Comparison of ENCODE assay signal across 9 mouse cellular contexts in the genomic region with DNA sequence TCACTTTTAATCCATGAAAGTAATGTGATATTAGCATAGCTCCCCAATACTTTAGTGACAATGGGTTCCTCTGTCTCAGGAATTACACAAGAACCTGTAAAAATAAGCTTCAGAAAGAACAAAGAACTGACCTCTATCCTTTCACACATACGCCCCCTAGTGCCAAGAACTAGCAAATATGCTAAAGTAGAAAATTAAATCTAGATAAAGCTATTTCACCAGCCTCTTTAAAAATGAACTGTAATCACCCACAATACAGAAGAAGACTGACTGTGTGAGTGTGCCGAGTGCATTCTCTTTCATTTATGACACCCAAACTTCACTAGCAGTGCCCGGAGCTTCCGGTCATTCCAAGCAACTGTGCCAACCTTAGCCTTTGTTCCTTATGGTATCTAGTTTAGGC. TPM values are rescaled to one million over a fixed set of nuclear protein-coding genes. Genes with fewer than 3 reads are reported as not detected.
DNase-seq lines count a peak whose midpoint lies in the region; ATAC-seq and TF ChIP-seq lines count a peak whose summit lies in the region.
"Had no signal": no experiment of that assay in that cellular context is flagged by ENCODE, and none has a peak within 500 bp of the region (broad histone marks: within the 10 kb centered on the region; RNA-seq: fewer than 3 reads in every experiment).

No protein-coding gene starts in this region.

- ATAC-seq in forebrain, embryonic 16.5 days, result peak; percentile 72
- peak; percentile 8; the same call in 1 of the 2 replicates for ATAC-seq in liver, embryonic 14.5 days (ENCODE audit: insufficient read depth)
- no peak for ATAC-seq in stomach, postnatal 0 days (ENCODE audit: low FRiP score, low TSS enrichment)

- peak; percentile 88 for TF ChIP-seq CTCF in layer of hippocampus, adult 2 months (conservative IDR thresholded peaks at IDR 0.05)
- peak; percentile 68 for TF ChIP-seq CTCF in E14TG2a.4 (conservative IDR thresholded peaks at IDR 0.05; ENCODE audit: low read length)
- peak; percentile 55; the same call in 1 of the 2 replicates for TF ChIP-seq CTCF in liver, embryonic 14.5 days (IDR thresholded peaks at IDR 0.05; ENCODE audit: low read depth)
- TF ChIP-seq CTCF in stomach, postnatal 0 days (IDR thresholded peaks at IDR 0.05; ENCODE audit: low read depth), result peak; percentile 81

- no peaks in the 10 kb centered on the region for H3K36me3 ChIP-seq in E14TG2a.4 (ENCODE audit: insufficient read depth, low read length)
- H3K36me3 ChIP-seq in forebrain, embryonic 16.5 days (ENCODE audit: control insufficient read depth, insufficient read depth), result no peaks in the 10 kb centered on the region
- H3K36me3 ChIP-seq in liver, embryonic 14.5 days (replicated peaks; ENCODE audit: control insufficient read depth, insufficient read depth, low read depth), result no peaks in the 10 kb centered on the region
- H3K36me3 ChIP-seq in stomach, postnatal 0 days (ENCODE audit: control insufficient read depth, insufficient read depth, low read length), result no peaks in the 10 kb centered on the region
- H3K36me3 ChIP-seq: embryonic facial prominence, embryonic 12.5 days; limb, embryonic 15.5 days had no signal

- H3K4me3 ChIP-seq in layer of hippocampus, adult 2 months, result no peak overlapping the region
- H3K4me3 ChIP-seq in E14TG2a.4 (replicated peaks; ENCODE audit: low read length), result no peak overlapping the region
- H3K4me3 ChIP-seq in forebrain, embryonic 16.5 days (replicated peaks; ENCODE audit: low read length), result no peak overlapping the region
- no peak overlapping the region for H3K4me3 ChIP-seq in liver, embryonic 14.5 days (ENCODE audit: insufficient read depth in 1 of 2, low read depth in 2 of 2, low read length in 2 of 2)
- no peak overlapping the region for H3K4me3 ChIP-seq in stomach, postnatal 0 days (ENCODE audit: low read depth, low read length)
- H3K4me3 ChIP-seq: embryonic facial prominence, embryonic 12.5 days; limb, embryonic 15.5 days had no signal

- no peak overlapping the region for H3K9ac ChIP-seq in forebrain, embryonic 16.5 days (replicated peaks; ENCODE audit: low read depth, low read length)
- H3K9ac ChIP-seq in liver, embryonic 14.5 days (replicated peaks), result no peak overlapping the region
- no peak overlapping the region for H3K9ac ChIP-seq in stomach, postnatal 0 days (ENCODE audit: low read length)
- H3K9ac ChIP-seq: embryonic facial prominence, embryonic 12.5 days; limb, embryonic 15.5 days had no signal

- H3K4me2 ChIP-seq in forebrain, embryonic 16.5 days (ENCODE audit: low read length), result no peak overlapping the region
- H3K4me2 ChIP-seq in liver, embryonic 14.5 days (ENCODE audit: low read depth), result no peak overlapping the region
- no peak overlapping the region for H3K4me2 ChIP-seq in stomach, postnatal 0 days (replicated peaks; ENCODE audit: low read depth)
- H3K4me2 ChIP-seq: embryonic facial prominence, embryonic 12.5 days; limb, embryonic 15.5 days had no signal

- no peaks in the 10 kb centered on the region; the same call in 1 of the 2 replicates for H3K27me3 ChIP-seq in E14TG2a.4 (ENCODE audit: insufficient read depth, low read length)
- no peaks in the 10 kb centered on the region for H3K27me3 ChIP-seq in forebrain, embryonic 16.5 days (replicated peaks; ENCODE audit: control insufficient read depth, insufficient read depth, low read length)
- no peaks in the 10 kb centered on the region for H3K27me3 ChIP-seq in liver, embryonic 14.5 days (ENCODE audit: control insufficient read depth, insufficient read depth, low read length)
- H3K27me3 ChIP-seq in stomach, postnatal 0 days (ENCODE audit: control insufficient read depth, insufficient read depth, low read length), result no peaks in the 10 kb centered on the region
- H3K27me3 ChIP-seq: embryonic facial prominence, embryonic 12.5 days; limb, embryonic 15.5 days had no signal

- no peak overlapping the region for H3K27ac ChIP-seq in layer of hippocampus, adult 2 months
- H3K27ac ChIP-seq in forebrain, embryonic 16.5 days (ENCODE audit: low read length), result no peak overlapping the region
- H3K27ac ChIP-seq in liver, embryonic 14.5 days, result no peak overlapping the region
- H3K27ac ChIP-seq in stomach, postnatal 0 days (replicated peaks), result no peak overlapping the region
- H3K27ac ChIP-seq: embryonic facial prominence, embryonic 12.5 days; limb, embryonic 15.5 days had no signal

- WGBS in forebrain, embryonic 16.5 days, result 56% methylated on average over 4 of the region's 4 CpGs
- WGBS in liver, embryonic 14.5 days (ENCODE audit: insufficient replicate concordance), result 41% methylated on average over 4 of the region's 4 CpGs
- WGBS in stomach, postnatal 0 days, result 53% methylated on average over 4 of the region's 4 CpGs

- no peak for TF ChIP-seq EP300 in liver, embryonic 14.5 days (IDR thresholded peaks at IDR 0.05; ENCODE audit: low read depth)
- TF ChIP-seq EP300 in stomach, postnatal 0 days (optimal IDR thresholded peaks at IDR 0.05), result no peak

- no peaks in the 10 kb centered on the region for H3K4me1 ChIP-seq in E14TG2a.4 (replicated peaks; ENCODE audit: low read depth, low read length)
- H3K4me1 ChIP-seq in forebrain, embryonic 16.5 days (replicated peaks; ENCODE audit: control insufficient read depth, insufficient read depth, low read length), result no peaks in the 10 kb centered on the region
- no peaks in the 10 kb centered on the region for H3K4me1 ChIP-seq in liver, embryonic 14.5 days (replicated peaks; ENCODE audit: control insufficient read depth in 2 of 2, insufficient read depth in 2 of 2, low read length in 1 of 2)
- no peaks in the 10 kb centered on the region for H3K4me1 ChIP-seq in stomach, postnatal 0 days (replicated peaks; ENCODE audit: control insufficient read depth, insufficient read depth)
- H3K4me1 ChIP-seq: embryonic facial prominence, embryonic 12.5 days; limb, embryonic 15.5 days had no signal

- H3K9me3 ChIP-seq in E14TG2a.4 (ENCODE audit: low read length), result no peaks in the 10 kb centered on the region
- H3K9me3 ChIP-seq in forebrain, embryonic 16.5 days (ENCODE audit: control insufficient read depth, low read length), result no peaks in the 10 kb centered on the region
- H3K9me3 ChIP-seq in liver, embryonic 14.5 days (ENCODE audit: control insufficient read depth, low read length), result no peaks in the 10 kb centered on the region
- H3K9me3 ChIP-seq in stomach, postnatal 0 days (ENCODE audit: control insufficient read depth, low read length), result no peaks in the 10 kb centered on the region
- H3K9me3 ChIP-seq: embryonic facial prominence, embryonic 12.5 days; limb, embryonic 15.5 days had no signal

- peak; percentile 41 to 50 for DNase-seq in layer of hippocampus, adult 2 months (ENCODE audit: low spot score in 2 of 2)
- DNase-seq in layer of hippocampus, adult 9-11 months, result no peak
- peak; percentile 69 for DNase-seq in brain, adult 2 months (ENCODE audit: low read depth, low spot score)
- DNase-seq in liver, embryonic 14.5 days (ENCODE audit: low read depth in 3 of 3, low spot score in 3 of 3), result peak in 1 of 3 experiments; percentile 27
- DNase-seq in stomach, postnatal 0 days (ENCODE audit: low spot score), result no peak

RNA-seq across cellular contexts. Expression of gene Ccdc90b, which starts 10.0 kb away (rescaled TPM):
- total RNA-seq in layer of hippocampus, adult 2 months (2021), result 10 to 100 TPM; 14.4 to 16.5 TPM
- 56.2 and 65.1 TPM in 2 replicates for polyA plus RNA-seq in forebrain, embryonic 16.5 days (2015; fragmentation: Nextera tagmentation; extraction: Ambion mirVana)
- 4.2 and 8.3 TPM in 2 replicates for polyA plus RNA-seq in liver, embryonic 14.5 days (2012; rRNA removed)
- 13.6 and 15.5 TPM in 2 replicates for polyA plus RNA-seq in liver, embryonic 14.5 days (2014; fragmentation: Nextera tagmentation; extraction: Ambion mirVana)
- 37.3 and 39.0 TPM in 2 replicates for polyA plus RNA-seq in stomach, postnatal 0 days (2015; fragmentation: Nextera tagmentation; extraction: Ambion mirVana)

Comparison
In these comparisons a context has a peak if more than half of its experiments do, and no peak if none do; other contexts are left out.
1. DNase-seq: peak in layer of hippocampus, adult 2 months (2 of 2) and brain, adult 2 months (single experiment); none in layer of hippocampus, adult 9-11 months (single experiment) and stomach, postnatal 0 days (single experiment).
2. Peak in every context shown above with its lines, with median percentiles within 50 percentile points of each other: CTCF ChIP-seq.